Mouse (Mus musculus) G1E (cell line): ENCODE results near the gene Dock8. TPM values are rescaled to one million over a fixed set of nuclear protein-coding genes. Genes with fewer than 3 reads are reported as not detected.

Source experiments
- ATAC-seq: 2 replicates; pipeline ENCODE4 v1.8.0; 2016; ENCODE audit warnings: mild to moderate bottlenecking; ENCODE audit not compliant: insufficient number of reproducible peaks, poor library complexity, low FRiP score, severe bottlenecking; ENCODE audit errors: extremely low read depth
- DNase-seq: peaks from one replicate; pipeline ENCODE4 v3.0.0; 2012; ENCODE audit warnings: low spot score
- H3K27me3 ChIP-seq: 2 replicates; pipeline ENCODE4 v1.6.1; 2012; ENCODE audit warnings: mild to moderate bottlenecking, low read length, inconsistent platforms; ENCODE audit not compliant: insufficient read depth
- H3K36me3 ChIP-seq: replicated peaks from 2 replicates; pipeline ENCODE3; 2012; ENCODE audit warnings: mild to moderate bottlenecking, inconsistent platforms
- H3K4me1 ChIP-seq: 2 replicates; pipeline ENCODE4 v1.6.1; 2012; ENCODE audit warnings: low read depth, low read length, inconsistent platforms, mixed read lengths; ENCODE audit not compliant: insufficient read depth
- H3K4me3 ChIP-seq: 2 replicates; pipeline ENCODE4 v1.5.1; 2012; ENCODE audit warnings: low read depth, mild to moderate bottlenecking, inconsistent platforms, low read length, moderate library complexity, mixed read lengths
- H3K9me3 ChIP-seq: replicated peaks from 2 replicates; pipeline ENCODE4 v1.6.1; 2012; ENCODE audit warnings: inconsistent platforms
- CTCF ChIP-seq: IDR thresholded peaks from 2 replicates; pipeline ENCODE4 v1.5.1; 2012; ENCODE audit warnings: low read depth, low read length, inconsistent platforms, mixed read lengths
- GATA1 ChIP-seq: IDR thresholded peaks from 2 replicates; pipeline ENCODE4 v1.6.1; 2012; ENCODE audit warnings: borderline replicate concordance, low read length, inconsistent platforms, mixed read lengths
- GATA2 ChIP-seq: IDR thresholded peaks from 2 replicates; pipeline ENCODE4 v1.6.1; 2012; ENCODE audit warnings: low read depth, low read length, inconsistent platforms, borderline replicate concordance
- POLR2AphosphoS5 ChIP-seq: IDR thresholded peaks from 2 replicates; pipeline ENCODE4 v1.6.1; 2012; ENCODE audit warnings: low read depth, low read length, inconsistent platforms; ENCODE audit not compliant: insufficient replicate concordance
- TAL1 ChIP-seq: conservative IDR thresholded peaks from 2 replicates; pipeline ENCODE4 v1.6.1; 2012; ENCODE audit warnings: low read depth, low read length, inconsistent platforms, mixed read lengths
- polyA plus RNA-seq: library from polyadenylated mRNA; stranded (reverse); fragments of >175 nt; gene quantifications from 2 replicates; pipeline ENCODE4 v1.2.3, GENCODE M21; 2012
- total RNA-seq, 2 experiments: library from RNA; stranded (forward) in 1 of 2; stranded (reverse) in 1 of 2; fragments of 200-1000 nt in 1 of 2; fragments of >200 nt in 1 of 2; fragmentation: Nextera tagmentation in 1 of 2; gene quantifications; 2 replicates each; pipeline ENCODE4 v1.2.3; 2014 to 2017

The Dock8 gene
- total and polyA plus RNA-seq, 3 experiments, result 0.01 to 0.16 TPM; not detected in 1

DNA sequence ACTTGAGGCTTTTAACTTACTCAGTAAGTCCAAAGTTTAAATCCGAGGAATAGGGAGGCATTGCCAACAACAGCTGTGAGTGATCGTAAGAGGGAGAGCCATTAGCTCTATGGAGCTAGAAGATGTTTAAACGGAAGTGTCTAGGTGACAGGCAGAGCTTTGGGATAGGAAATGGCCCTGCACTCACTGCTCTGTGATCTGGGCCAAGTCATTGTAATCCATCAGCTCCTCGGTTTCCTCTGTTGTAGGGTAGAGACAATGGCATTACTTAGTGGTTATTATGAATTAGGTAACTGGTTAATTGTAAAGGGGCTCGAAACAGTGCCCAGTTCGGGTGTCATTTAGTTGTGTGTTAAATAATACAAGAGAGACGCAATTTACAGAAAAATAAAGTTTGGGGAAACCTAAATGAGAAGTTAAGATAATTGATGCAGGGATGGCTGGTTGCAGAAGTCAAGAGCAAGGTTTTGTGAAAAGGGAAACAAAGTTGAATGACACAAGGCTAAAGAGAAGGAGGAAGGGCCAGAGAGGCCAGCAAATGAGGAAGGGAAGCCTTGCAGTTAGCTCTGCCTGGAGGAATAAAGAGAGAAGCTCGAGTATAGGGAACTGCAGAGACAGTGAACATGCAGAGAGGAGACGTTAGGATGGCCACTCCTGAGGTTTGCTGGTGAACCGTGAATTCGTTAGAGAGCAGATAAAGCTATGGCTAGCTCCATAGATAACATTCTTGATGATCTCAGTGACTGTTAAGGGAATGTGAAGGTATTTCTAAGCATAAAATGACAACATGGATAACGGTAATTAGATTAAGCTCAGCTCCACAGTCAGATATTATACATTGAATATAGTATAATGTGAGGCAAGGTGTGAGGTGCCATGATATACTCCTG, 2.3 kb upstream of the Dock8 start:
- DNase-seq (no peak), ATAC-seq (no peak)
- H3K36me3 ChIP-seq, result no peaks in the 10 kb centered on the region
- H3K9me3 ChIP-seq, result peaks cover 10% of the 10 kb centered on the region
- H3K27me3 ChIP-seq, result no peaks in the 10 kb centered on the region
- no peak for TF ChIP-seq GATA1
- no peaks in the 10 kb centered on the region for H3K4me1 ChIP-seq
- no peak overlapping the region for H3K4me3 ChIP-seq

DNA sequence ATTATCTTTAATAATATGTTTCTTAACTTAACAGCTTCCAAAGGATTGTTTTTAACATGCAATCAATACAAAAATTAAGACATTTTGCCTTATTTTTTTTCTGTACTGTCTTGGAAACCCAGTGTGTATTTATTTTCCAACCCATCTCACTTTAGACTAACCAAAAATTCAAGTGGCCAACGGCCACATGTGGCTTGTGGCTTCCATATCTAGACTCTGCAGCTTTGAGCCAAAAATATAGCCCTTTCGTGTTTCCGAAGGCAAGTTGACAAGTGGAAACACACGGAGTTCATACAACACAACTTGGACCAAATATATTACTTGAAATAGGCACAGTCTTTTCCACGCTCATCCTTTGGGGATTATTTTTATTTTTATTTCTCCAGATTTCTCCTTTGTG, 773 bp upstream of the Dock8 start:
- H3K9me3 ChIP-seq, result peaks cover 10% of the 10 kb centered on the region
- H3K4me1 ChIP-seq, result no peaks in the 10 kb centered on the region
- ATAC-seq (no peak), DNase-seq (no peak)
- H3K4me3 ChIP-seq, result no peak overlapping the region
- TF ChIP-seq GATA2, result no peak
- TF ChIP-seq TAL1, result no peak
- no peak for TF ChIP-seq POLR2AphosphoS5
- no peak for TF ChIP-seq GATA1
- no peaks in the 10 kb centered on the region for H3K36me3 ChIP-seq
- H3K27me3 ChIP-seq, result no peaks in the 10 kb centered on the region

DNA sequence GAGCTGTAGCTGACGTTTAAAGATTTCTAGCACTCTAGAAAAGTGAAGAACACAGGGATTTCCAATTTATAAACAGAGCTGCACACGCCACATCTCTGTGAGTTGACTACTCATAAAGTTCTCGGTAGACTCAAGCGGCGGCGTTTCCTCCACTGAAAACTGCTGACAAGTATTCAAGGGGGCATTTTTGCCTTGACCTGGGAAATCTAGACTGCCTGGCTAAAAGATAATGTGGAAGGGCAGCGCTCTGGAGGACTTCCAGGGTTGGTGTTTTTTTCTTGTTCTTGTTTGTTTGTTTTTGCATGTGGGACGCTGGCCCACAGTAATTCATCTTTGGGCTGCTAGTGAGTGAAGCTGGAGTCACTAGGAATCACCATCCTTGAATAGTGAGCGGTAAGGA, 819 bp downstream of the Dock8 start:
- H3K9me3 ChIP-seq, result peaks cover 10% of the 10 kb centered on the region
- DNase-seq (no peak), ATAC-seq (no peak)
- H3K27me3 ChIP-seq, result no peaks in the 10 kb centered on the region
- TF ChIP-seq GATA2 (no peak), GATA1 (no peak), TAL1 (no peak), CTCF (no peak), POLR2AphosphoS5 (no peak)
- no peaks in the 10 kb centered on the region for H3K36me3 ChIP-seq
- H3K4me1 ChIP-seq, result no peaks in the 10 kb centered on the region
- no peak overlapping the region for H3K4me3 ChIP-seq

DNA sequence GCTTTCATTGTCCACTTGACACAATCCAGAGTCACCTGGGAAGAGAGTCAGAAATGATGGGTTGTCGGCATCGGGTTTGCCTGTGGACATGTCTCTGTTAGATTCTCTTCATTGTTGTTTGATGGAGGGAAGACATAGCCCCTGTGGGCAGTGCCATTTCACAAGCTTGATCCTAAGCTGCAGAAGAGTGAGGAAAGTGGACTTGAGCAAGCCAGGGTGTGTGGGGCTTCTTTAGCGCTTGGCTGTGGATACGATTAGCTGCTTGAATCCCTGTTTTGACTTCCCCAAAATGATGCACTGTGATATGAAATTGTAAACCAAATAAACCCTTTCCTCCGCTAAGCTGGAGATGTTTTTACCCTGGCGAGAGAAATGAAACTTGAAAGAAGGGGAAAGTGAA, 2.7 kb downstream of the Dock8 start:
- no peaks in the 10 kb centered on the region for H3K36me3 ChIP-seq
- peaks cover 10% of the 10 kb centered on the region for H3K9me3 ChIP-seq
- ATAC-seq (no peak), DNase-seq (no peak)
- no peak overlapping the region for H3K4me3 ChIP-seq
- no peaks in the 10 kb centered on the region for H3K27me3 ChIP-seq
- TF ChIP-seq CTCF, result no peak
- no peak for TF ChIP-seq TAL1
- no peak for TF ChIP-seq GATA2
- no peak for TF ChIP-seq POLR2AphosphoS5
- no peaks in the 10 kb centered on the region for H3K4me1 ChIP-seq

DNA sequence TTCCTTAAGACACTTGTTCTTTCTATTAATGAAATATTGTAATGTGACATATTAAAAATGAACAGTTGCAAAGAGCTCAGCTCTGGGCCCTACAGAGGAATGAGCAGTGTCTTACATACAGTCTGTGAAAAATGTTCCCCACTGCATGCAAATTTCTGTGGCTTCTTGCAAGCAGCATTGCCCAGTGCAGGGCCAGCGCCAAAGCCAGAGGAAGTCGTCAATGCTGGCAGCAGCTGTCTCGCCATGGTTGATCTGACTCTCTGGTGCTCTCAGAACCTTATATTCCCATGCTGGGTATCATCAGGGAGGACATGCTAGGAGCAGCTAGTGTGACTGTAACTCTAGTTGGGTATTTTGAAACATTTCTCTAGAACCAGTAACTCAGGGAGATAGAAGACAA, 3.5 kb downstream of the Dock8 start:
- ATAC-seq, result no peak

DNA sequence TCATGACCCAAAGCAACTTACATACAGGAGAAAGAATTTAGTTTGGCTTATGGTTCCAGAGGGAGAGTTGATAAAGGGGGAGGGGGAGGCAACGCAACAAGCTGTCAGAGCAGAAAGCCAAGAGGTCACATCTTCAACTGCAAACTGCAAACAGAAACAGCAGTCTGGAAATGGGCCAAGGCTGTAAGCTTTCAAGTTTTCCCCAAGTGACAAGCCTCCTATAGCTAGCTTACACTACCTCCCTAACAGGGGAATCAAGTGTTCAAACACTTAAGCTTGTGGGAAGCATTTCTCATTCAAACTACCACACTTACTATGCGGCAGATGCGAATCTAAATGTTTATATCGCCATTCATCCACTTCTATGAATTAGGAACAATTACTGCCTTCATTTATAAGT, 4.5 kb downstream of the Dock8 start:
- Histone ChIP-seq H3K4me3 (no peak overlapping the region), H3K36me3 (no peaks in the 10 kb centered on the region), H3K9me3 (peaks cover 10% of the 10 kb centered on the region), H3K4me1 (no peaks in the 10 kb centered on the region), H3K27me3 (no peaks in the 10 kb centered on the region)
- no peak for DNase-seq
- ATAC-seq, result no peak
- no peak for TF ChIP-seq GATA1
- TF ChIP-seq CTCF, result no peak

More for the DNA sequence above, 3.5 kb downstream of the Dock8 start:
- H3K4me3 ChIP-seq, result no peak overlapping the region
- no peaks in the 10 kb centered on the region for H3K27me3 ChIP-seq
- no peaks in the 10 kb centered on the region for H3K4me1 ChIP-seq
- no peaks in the 10 kb centered on the region for H3K36me3 ChIP-seq
- no peak for TF ChIP-seq GATA2
- no peak for TF ChIP-seq CTCF
- TF ChIP-seq GATA1, result no peak
- TF ChIP-seq POLR2AphosphoS5, result no peak
- no peak for TF ChIP-seq TAL1
- H3K9me3 ChIP-seq, result peaks cover 10% of the 10 kb centered on the region
- DNase-seq, result no peak

DNA sequence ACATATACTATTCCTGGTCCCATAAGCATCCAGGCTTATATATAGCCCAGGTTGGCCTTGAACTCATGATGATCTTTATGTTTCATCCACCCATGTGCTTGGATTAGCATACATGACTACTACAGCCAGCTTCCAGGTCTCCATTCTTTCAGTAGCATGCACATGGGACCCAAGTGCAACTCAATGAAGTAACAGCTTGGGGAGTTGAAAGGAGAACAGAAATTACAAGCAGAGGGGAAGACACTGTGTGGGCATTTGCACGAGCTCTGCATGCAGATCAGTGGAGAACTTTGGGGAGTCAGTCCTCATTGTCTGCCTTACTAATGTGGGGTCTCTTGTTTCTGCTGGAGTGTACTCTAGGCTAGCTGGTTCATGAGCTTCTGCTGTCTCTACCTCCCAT, 7.4 kb downstream of the Dock8 start:
- H3K9me3 ChIP-seq, result no peaks in the 10 kb centered on the region; the same call in 1 of the 2 replicates
- no peak overlapping the region for H3K4me3 ChIP-seq
- H3K27me3 ChIP-seq, result no peaks in the 10 kb centered on the region
- no peaks in the 10 kb centered on the region for H3K36me3 ChIP-seq
- no peaks in the 10 kb centered on the region for H3K4me1 ChIP-seq
- DNase-seq (no peak), ATAC-seq (no peak)
- TF ChIP-seq POLR2AphosphoS5 (no peak), CTCF (no peak), TAL1 (no peak), GATA2 (no peak)
